Mouse (Mus musculus): Measurements from ENCODE around the gene Clic6. TPM values are rescaled to one million over a fixed set of nuclear protein-coding genes. Genes with fewer than 3 reads are reported as not detected.

The Clic6 gene
- polyA plus RNA-seq (2012; rRNA removed) = 0.32 and 0.49 TPM in 2 replicates

DNA sequence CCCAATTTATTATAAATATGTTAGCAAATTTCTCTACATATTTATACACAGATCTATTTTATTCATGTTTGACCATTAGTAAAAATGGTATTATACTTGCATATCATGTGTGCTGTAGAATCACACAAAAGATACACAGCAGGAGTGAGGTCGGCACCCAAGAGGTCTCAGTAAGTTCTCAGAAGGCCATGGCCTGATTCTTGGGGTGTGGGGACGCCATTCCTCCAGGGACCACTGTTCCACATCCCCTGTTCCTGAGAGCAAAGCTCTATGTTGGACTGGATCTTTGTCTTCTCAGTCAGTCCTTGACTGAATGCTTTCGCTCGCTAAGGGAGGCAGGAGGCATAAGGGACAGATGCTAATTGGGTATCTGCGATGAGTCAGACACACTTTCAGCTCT lies at the start of gene Clic6:
Clic6 (plus strand) TSS at position 301 of the 400 bp plus-strand sequence.

DNA sequence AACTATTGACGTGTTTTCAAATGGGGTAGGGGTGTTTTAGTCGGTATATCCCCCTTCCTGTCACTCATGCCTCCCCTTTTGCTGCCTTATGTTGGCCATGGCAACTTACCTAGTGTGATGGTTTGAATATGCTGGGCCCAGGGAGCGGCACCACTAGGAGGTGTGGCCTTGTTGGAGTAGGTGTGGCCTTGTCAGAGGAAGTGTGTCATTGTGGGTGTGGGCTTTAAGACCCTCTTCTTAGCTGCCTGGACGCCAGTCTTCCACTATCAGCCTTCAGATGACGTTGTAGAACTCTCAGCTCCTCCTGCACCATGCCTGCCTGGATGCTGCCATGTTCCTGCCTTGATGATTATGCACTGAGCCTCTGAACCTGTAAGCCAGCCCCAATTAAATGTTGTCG lies 14.8 kb upstream of the Clic6 start, which contains the start of gene Rcan1:
Rcan1 (minus strand) TSS at position 162 of the 400 bp plus-strand sequence.

Other genes starting within 250 kb of the Clic6 start
- not detected in 2 replicates for gene Kcne2, start 193.3 kb upstream of the Clic6 start, polyA plus RNA-seq (2012; rRNA removed)
- 20.3 and 21.0 TPM in 2 replicates for gene Smim11, start 184.4 kb upstream of the Clic6 start, polyA plus RNA-seq (2012; rRNA removed)
- gene Fam243, start 164.3 kb upstream of the Clic6 start, polyA plus RNA-seq (2012; rRNA removed) = 0.01 and 0.02 TPM in 2 replicates
- gene Kcne1, start 126.3 kb upstream of the Clic6 start, polyA plus RNA-seq (2012; rRNA removed) = not detected in 2 replicates
- 7.1 and 7.7 TPM in 2 replicates for gene Rcan1, start 14.9 kb upstream of the Clic6 start, polyA plus RNA-seq (2012; rRNA removed)